Mouse (Mus musculus) layer of hippocampus, adult 18-20 months (tissue): Measurements from ENCODE around the gene Ttbk2. TPM values are rescaled to one million over a fixed set of nuclear protein-coding genes. Genes with fewer than 3 reads are reported as not detected.

Source experiments
- DNase-seq, 2 experiments: peaks; one replicate each; pipeline ENCODE4 v3.0.0; 2022; ENCODE audit warnings: low spot score in 2 of 2
- total RNA-seq, 2 experiments: library from RNA; stranded (reverse); gene quantifications; 2 replicates each; pipeline ENCODE4 v1.2.3; 2021

Ttbk2 gene
- total RNA-seq, 2 experiments from 2014 or later = 71.5 to 73.2 TPM

GRCm38 (mm10) chr2:120761922-120762321, 88.5 kb downstream of the Ttbk2 start:
- DNase-seq = no peak

DNA sequence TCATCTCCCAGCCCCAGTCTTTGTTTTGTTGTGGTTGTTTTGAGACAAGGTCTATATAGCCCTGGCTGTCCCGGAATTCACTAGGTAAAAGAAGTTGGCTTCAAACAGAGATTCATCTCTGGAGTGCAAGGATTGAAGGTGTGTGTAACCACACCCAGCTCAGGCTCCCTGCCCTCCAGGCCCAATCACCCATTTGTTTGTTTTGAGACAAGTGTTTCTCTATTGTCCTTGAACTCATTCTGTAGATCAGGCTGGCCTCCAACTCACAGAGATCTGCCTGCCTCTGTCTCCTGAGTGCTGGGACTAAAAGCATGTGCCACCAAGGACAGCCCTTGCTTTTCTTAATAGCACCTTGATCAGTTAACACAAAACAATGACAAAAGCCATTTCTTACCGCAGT, 102.4 kb downstream of the Ttbk2 start:
- DNase-seq = no peak

DNA sequence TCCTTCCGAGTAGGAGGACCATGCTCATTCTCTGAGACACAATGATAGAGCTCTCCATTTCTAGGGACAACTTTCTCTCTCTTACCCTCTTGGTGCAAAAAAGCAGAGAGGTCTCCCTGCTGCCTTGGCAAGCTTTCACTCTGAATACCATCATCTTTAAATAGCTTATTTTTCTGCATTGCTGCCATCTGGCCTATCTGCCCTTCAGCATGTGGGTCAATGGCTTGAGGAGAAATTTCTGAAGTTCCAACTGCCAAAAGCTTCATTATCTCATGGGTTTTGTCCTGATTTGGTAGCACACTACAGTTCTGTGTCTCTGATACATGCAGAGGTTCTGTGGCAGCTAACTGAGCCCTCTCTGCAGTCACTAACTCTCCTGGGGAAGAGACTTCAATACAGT, 104.9 kb downstream of the Ttbk2 start:
- DNase-seq = no peak

- no peak for DNase-seq
These were observed 118.4 kb downstream of the Ttbk2 start for GRCm38 (mm10) chr2:120731877-120732530.

GRCm38 (mm10) chr2:120731167-120731862, 119.1 kb downstream of the Ttbk2 start:
- peak; percentile 86 to 90 for DNase-seq

DNA sequence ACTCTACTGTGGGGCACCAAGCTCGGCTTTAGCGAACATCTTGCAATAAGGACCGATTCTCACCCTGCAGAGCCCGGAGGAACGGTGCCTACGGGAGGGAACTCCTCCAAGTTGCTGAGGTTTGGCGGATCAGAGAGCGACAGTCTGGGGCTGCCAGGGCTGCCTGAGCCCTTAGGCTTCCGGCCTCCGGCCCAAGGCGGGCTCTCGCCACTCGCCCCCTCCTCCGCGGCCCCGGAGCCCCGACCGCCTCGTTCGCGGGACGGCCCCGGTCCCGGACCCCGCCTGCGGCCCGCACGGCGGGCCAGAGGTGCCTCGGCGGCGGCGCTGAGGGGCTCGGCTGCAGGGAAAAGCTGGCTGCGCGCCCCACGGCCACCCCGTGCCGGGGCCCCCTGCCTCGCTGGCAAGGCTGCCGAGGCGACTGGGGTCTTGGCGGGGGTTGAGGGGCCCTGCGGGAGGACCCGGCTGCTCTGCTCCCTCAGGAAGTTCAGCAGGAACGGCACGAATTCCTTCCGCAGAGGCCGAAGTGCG, 119.7 kb downstream of the Ttbk2 start:
- DNase-seq = no peak

DNA sequence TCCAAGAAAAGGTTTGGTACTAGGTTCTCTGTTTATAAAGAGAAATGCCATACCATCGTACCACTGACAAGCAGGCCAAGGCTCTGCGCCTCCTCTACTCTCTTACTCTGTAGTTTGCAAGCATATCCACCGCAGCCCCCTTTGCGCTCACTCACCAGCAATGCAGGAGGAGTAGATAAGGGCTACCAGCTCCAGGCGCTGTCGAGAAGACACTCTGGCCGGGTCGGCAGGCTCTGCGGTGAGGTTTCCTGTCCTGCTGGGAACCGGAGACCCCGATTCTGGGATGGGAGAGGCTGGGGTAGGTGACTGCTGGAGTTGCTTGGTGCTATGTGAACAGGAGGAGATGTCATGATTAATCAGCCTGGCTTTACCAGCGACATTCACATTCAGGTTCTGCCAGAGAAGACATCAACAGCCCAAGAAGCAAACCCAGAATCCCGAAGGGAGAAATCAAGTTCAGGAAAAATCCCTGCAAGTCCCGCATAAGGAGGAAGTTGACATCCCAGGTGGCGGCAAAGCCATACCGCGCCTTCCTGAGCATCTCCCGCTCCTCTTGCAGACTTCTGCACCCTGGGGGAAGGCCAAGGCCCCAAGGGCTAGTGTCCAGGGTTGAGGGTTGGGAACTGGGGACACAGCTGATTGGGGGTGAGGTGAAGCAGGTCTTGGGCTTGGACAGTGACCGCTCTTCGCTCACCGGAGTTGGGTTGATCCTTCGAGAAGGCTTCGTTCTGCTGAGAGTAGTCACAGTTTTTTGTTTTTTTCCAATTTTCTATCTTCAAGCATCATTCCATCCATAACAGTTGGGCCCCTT, 120.4 kb downstream of the Ttbk2 start:
- peak in 1 of 2 experiments; percentile 8 for DNase-seq

- no peak for DNase-seq
These were observed 126.2 kb downstream of the Ttbk2 start for GRCm38 (mm10) chr2:120724176-120724575.

- DNase-seq = no peak
These were observed 126.8 kb downstream of the Ttbk2 start for GRCm38 (mm10) chr2:120723621-120724020.

DNA sequence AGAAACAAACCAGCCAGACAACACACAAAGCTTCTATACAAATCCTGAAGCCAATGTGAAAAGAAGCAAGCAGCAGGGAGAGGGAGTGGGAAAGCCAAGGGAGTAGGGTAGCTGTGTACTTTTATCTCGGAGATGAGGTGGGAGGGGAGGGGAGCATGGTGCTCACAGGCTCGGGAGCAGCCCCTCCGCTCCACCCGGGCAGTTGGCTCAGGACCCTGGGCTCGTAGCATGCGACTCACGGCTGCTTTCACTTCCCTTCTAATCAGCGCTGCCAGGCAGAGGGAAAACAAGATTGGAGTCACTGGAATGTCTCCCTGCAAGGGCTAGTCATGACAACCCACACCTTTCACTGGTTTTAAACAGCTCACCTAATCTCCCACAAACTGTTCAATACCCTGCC, 127.9 kb downstream of the Ttbk2 start:
- no peak for DNase-seq

DNA sequence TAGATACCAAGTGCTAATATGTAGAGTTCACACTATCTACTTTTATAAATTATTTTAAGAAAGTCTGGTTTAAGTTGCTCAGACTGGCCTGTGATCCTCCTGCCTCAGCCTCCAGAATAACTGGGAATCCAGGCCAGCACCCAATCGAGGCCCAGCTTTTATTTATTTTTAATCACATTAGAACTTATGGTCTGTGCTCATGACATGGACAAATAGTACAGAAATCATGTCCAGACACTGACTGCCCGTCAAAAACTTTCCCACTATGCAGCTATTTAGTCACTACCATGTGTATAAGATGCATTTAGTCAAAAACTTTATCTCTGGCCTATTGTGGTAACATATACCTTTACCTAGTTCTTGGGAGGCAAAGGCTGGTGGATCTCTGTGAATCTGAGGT, 128.5 kb downstream of the Ttbk2 start:
- DNase-seq = no peak

DNA sequence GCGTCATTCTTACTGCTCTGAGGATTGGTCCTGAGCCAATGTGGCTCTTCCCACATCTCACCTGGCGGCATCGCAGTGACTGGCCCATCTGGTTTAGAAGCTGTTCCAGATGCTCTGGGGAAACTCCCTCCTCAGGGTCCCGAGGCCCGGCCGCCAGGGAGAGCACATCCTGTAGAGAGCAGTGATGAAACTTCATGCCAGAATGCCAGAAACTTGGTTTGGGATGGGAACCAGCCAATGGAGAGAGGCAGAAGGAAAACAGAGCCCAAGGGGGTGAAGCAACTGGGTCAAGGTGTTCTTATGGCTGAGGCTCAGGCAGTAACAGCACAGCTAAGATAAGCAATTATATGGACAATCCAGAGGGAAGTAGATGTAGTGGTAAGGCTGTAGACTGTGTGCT, 129.6 kb downstream of the Ttbk2 start:
- no peak for DNase-seq

DNA sequence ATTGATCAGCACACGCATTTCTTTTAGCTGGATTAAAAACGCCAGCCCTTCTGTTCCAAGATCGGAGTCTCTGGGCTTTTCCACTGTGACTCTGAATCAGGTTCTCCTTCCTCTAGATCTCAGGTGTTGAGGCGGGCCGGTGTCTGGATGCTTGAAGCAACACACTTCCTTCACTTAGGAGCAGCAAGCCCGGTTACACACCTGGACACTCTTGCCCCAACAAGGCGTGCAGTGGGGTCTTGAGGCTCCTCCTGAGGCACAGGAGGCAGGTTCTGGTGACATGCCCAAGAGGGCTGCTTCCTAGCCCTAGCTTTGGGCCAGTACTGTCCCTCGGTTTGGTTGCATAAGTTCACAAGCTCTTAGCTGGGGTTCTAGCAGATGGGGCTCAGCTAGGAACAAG, 131.9 kb downstream of the Ttbk2 start:
- no peak for DNase-seq

DNA sequence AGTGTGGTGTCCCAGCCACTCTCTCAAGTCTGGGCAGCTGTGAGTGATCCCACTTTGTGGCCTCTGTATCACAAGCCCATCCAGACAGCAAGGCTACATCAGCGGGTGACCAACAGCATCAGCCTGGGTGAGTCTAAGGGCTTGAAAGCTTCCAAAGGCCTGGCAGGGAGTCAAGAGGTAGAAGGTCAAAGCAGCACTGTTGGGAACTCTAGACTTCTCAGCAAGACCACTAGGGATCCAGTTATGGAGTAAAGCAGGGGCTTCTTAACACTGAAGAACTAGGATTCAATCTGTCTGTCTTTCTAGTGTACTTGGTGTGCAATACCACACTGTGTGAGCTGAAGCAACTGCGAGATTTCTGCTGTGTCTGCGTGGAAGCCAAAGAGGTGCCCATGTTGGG, 137.0 kb downstream of the Ttbk2 start:
- no peak for DNase-seq

DNA sequence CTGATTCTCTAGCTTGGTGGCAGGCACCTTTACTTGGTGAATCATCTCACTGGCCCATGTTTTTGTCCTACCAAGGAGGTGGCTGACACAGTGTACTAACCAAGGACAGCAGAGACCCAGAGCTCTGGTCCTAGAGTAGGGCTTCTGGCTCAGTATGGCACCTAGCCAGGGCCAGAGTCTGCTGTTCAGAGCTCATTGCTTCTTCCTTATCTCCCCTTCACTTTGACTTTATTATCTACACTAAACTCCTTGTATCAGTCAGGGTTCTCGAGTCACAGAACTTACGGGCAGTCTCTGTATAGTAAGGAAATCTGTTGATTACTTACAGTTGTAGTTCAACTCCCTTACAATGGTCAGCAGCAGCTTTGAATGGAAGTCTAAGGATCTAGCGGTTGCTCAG, 139.5 kb downstream of the Ttbk2 start:
- DNase-seq = no peak

DNA sequence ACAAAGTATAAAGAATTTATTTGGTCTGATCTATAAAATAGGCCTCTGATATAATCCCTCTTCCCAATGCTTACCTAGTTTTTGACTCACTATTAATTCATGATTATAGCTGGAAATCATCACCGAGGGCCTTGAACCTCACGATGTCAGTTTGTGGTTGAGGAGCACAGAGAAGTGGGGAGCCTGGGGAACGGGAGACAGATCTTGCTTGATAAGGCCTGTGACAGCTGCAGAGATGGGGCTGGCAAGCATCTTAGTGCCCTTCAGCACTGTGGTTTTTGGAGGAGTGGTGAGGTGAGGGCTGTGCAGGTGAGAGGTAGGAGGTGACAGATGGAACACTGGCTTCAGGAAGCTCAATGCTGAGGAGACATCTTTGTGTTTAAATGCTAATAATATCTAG, 140.2 kb downstream of the Ttbk2 start:
- DNase-seq = no peak

GRCm38 (mm10) chr2:120707041-120707440, 143.4 kb downstream of the Ttbk2 start:
- DNase-seq = no peak

DNA sequence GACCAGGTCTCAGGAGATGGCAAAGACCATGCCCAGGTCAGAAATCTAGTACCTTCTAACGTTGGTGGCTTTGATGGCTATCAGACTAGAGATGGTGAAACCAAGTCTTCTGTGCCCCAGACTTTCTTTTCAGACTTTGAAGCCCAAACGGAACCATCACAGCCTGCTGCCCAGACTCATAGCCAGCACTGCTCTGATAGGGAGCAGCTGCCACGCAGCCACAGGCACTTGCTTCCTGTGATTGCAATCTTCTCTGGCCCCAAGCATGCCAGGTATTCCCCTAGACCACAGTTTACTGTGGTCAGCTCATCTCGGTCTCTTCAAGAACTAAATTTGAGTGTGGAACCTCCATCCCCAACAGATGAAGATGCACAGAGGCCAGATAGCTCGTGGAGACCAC, 147.7 kb downstream of the Ttbk2 start:
- no peak for DNase-seq

GRCm38 (mm10) chr2:120700379-120700885, 150.0 kb downstream of the Ttbk2 start:
- no peak for DNase-seq

DNA sequence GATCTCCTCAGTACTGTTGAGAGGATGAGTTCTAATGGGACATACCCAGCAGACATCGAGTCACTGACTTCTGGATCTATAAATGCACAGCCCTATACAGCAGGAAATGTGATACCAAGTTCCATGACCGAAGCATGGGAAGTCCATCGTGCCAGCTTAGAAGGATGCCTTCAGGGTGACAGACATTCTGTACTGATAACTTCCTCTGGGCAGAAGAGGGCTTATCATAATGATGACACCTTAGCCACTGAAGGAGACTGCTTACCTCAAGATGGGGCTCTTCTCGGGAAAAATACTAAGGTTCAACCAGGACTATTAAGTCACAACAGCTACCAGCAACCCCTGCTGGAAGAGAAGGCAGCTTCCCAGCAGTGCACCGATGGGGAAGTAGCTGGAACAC, 152.6 kb downstream of the Ttbk2 start:
- no peak for DNase-seq
